Mouse (Mus musculus): ENCODE data around the gene Rapgef4. TPM values are rescaled to one million over a fixed set of nuclear protein-coding genes. Genes with fewer than 3 reads are reported as not detected.

Gene Rapgef4
- polyA plus RNA-seq, 1 experiment, result 192 TPM

DNA sequence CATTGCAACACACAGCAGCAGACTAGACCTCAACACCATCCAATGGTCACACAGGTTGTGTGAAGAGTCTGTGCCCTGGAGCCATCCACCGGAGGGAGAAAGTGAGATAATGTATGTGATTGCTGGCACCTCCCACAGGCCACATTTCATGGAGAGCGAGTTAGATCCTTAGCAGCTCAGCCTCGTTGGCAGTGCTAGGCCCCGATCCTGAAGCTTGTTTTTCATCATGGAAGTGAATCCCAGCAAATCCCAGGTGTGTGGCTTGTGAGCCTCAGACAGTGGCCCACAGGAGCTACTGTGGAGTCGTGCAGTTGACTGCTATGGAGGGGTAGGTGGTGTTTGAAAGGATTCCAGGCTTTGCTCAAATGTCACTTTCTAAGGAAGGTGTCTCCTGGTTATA is 13.2 kb upstream of the Rapgef4 start:
- WGBS, result 87% methylated on average over 5 of the region's 5 CpGs
- Histone ChIP-seq H3K27me3 (ENCODE audit: control insufficient read depth, insufficient read depth, low read length) (no peaks in the 10 kb centered on the region), H3K27ac (ENCODE audit: insufficient read depth, low read length) (no peak overlapping the region), H3K4me3 (replicated peaks; ENCODE audit: insufficient read depth, low read depth, low read length) (no peak overlapping the region), H3K4me1 (ENCODE audit: control insufficient read depth, insufficient read depth, low read length) (peaks cover 3% of the 10 kb centered on the region; the same call in 1 of the 2 replicates)
- DNase-seq, result no peak
- TF ChIP-seq POLR2A (IDR thresholded peaks at IDR 0.05; ENCODE audit: borderline replicate concordance, insufficient read depth, low read length), result no peak
- TF ChIP-seq CTCF (IDR thresholded peaks at IDR 0.05; ENCODE audit: borderline replicate concordance, insufficient read depth, low read depth, low read length), result no peak

DNA sequence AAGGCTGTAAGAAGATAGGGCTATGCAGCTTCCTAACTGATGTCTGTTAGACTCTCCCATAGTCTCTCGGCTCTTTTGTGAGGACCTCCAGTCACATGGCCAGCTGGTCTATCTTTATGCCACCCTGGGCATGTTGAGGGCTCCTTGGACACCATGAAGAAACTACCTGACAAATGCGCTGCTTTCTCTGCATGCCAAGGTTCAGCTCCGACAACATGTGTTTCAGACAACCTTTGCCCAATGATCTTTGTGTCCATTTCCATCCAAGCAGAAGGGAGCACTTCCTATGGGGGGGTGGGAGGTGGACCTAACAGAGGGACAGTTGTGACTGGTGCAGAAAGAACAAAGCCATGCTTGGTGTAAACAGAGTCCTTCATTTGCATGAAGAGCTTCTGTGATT is 7.4 kb upstream of the Rapgef4 start:
- no peaks in the 10 kb centered on the region for H3K27me3 ChIP-seq (ENCODE audit: control insufficient read depth, insufficient read depth, low read length)
- TF ChIP-seq CTCF (IDR thresholded peaks at IDR 0.05; ENCODE audit: borderline replicate concordance, insufficient read depth, low read depth, low read length), result no peak
- TF ChIP-seq POLR2A (IDR thresholded peaks at IDR 0.05; ENCODE audit: borderline replicate concordance, insufficient read depth, low read length), result no peak
- no peak for DNase-seq
- 46% methylated on average over 3 of the region's 3 CpGs for WGBS
- H3K27ac ChIP-seq (ENCODE audit: insufficient read depth, low read length), result peak overlapping the region; percentile 90
- no peak overlapping the region for H3K4me3 ChIP-seq (replicated peaks; ENCODE audit: insufficient read depth, low read depth, low read length)
- peaks cover 17% of the 10 kb centered on the region for H3K4me1 ChIP-seq (ENCODE audit: control insufficient read depth, insufficient read depth, low read length)

DNA sequence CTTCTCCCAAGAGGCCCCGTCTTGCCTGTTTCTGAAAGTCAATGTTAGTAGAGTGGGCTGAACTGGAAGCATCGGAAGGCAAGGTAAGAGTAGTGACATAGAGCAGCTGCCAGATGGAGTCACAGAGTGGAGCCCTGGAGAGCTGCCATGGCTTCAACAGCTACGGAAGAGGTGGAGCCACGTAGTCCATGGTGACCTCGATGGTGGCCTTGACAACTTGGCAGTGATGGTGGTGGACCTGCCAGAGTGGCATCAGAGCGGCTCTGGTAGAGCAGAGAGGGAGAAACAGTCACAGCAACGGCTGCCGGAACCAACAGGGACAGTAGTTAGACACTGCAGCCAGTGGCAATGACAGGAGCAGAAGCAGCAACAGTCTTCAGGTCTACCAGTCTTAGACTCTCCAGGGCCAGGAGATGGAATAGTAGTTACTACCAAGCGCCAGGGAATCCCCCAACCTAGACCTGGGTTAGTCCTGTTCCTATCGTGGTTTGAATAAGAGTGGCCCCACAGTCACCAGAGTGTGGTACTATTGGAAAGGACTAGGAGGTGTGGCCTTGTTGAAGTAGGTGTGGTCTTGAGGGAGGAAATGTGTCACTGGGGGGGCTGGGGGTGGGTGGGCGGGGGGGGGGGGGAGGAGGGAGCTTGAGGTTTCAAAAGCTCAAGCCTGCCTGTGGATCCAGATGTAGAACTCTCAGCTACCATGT is 6.7 kb upstream of the Rapgef4 start:
- peak; percentile 84 to 90 for DNase-seq
- WGBS, result 8% methylated on average over 11 of the region's 11 CpGs
- TF ChIP-seq CTCF (IDR thresholded peaks at IDR 0.05; ENCODE audit: borderline replicate concordance, insufficient read depth, low read depth, low read length) (0 out of 2 replicates have a peak, but pooled peaks have one; percentile 7), POLR2A (IDR thresholded peaks at IDR 0.05; ENCODE audit: borderline replicate concordance, insufficient read depth, low read length) (peak; percentile 60; the same call in 1 of the 2 replicates)
- Histone ChIP-seq H3K27ac (ENCODE audit: insufficient read depth, low read length) (peak overlapping the region; percentile 90), H3K4me1 (ENCODE audit: control insufficient read depth, insufficient read depth, low read length) (peaks cover 17% of the 10 kb centered on the region), H3K4me3 (replicated peaks; ENCODE audit: insufficient read depth, low read depth, low read length) (no peak overlapping the region), H3K27me3 (ENCODE audit: control insufficient read depth, insufficient read depth, low read length) (no peaks in the 10 kb centered on the region)

DNA sequence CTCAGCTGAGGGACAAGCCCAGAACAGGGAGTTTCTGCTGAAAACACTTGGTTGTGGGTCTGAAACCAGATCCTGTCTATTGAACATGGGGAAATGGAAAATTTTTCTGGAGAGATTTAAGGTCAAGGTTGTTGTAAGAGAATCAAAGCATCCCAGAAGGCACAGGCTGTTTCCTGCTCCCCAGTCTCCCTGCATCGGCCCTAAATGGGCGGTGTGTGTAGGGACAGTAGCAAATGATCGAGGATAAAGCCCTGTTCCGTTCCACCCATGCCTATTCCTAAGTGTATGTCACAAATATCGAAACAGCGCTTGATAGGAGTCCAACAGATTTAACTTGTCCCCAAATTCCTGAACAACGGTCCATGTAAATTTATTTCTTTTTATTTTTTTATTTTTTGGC is 1.1 kb upstream of the Rapgef4 start:
- Histone ChIP-seq H3K27ac (ENCODE audit: insufficient read depth, low read length) (no peak overlapping the region), H3K4me1 (ENCODE audit: control insufficient read depth, insufficient read depth, low read length) (peaks cover 16% of the 10 kb centered on the region), H3K27me3 (ENCODE audit: control insufficient read depth, insufficient read depth, low read length) (no peaks in the 10 kb centered on the region), H3K4me3 (replicated peaks; ENCODE audit: insufficient read depth, low read depth, low read length) (no peak overlapping the region)
- peak in 1 of 2 experiments; percentile 61 for DNase-seq
- TF ChIP-seq CTCF (IDR thresholded peaks at IDR 0.05; ENCODE audit: borderline replicate concordance, insufficient read depth, low read depth, low read length), result no peak
- no peak for TF ChIP-seq POLR2A (IDR thresholded peaks at IDR 0.05; ENCODE audit: borderline replicate concordance, insufficient read depth, low read length)
- 77% methylated on average over 7 of the region's 7 CpGs for WGBS

DNA sequence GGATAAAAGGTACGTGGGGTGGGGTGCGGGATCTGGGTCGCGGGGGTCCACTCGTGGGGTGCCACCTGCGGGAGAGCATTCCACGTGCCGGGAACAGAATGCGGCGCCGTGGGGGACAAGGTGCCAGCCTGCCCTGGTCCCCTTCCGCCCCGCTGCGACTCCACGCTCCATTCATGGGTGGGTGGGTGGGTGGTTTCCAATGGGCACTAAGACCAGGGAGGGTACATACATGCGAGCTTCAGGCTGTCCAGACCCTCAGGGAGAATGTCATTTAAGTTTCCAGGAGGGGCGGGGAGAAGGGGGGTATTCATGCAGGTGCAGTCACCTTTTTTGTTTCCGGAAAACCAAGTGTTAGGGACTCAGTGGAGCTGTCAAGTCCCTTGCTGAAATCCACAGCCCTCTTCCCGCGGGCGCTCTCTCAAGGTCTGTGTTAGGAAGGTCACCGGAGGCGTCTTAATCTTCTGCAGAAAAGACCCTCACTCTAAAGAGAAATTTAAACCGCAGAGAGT is 357 bp downstream of the Rapgef4 start:
- Histone ChIP-seq H3K4me1 (ENCODE audit: control insufficient read depth, insufficient read depth, low read length) (peaks cover 17% of the 10 kb centered on the region), H3K27ac (ENCODE audit: insufficient read depth, low read length) (peak overlapping the region; percentile 99), H3K27me3 (ENCODE audit: control insufficient read depth, insufficient read depth, low read length) (no peaks in the 10 kb centered on the region), H3K4me3 (replicated peaks; ENCODE audit: insufficient read depth, low read depth, low read length) (peak overlapping the region; percentile 78)
- peak; percentile 68 to 77 for DNase-seq
- WGBS, result 2% methylated on average over 24 of the region's 24 CpGs
- TF ChIP-seq POLR2A (IDR thresholded peaks at IDR 0.05; ENCODE audit: borderline replicate concordance, insufficient read depth, low read length) (no peak), CTCF (IDR thresholded peaks at IDR 0.05; ENCODE audit: borderline replicate concordance, insufficient read depth, low read depth, low read length) (no peak)

DNA sequence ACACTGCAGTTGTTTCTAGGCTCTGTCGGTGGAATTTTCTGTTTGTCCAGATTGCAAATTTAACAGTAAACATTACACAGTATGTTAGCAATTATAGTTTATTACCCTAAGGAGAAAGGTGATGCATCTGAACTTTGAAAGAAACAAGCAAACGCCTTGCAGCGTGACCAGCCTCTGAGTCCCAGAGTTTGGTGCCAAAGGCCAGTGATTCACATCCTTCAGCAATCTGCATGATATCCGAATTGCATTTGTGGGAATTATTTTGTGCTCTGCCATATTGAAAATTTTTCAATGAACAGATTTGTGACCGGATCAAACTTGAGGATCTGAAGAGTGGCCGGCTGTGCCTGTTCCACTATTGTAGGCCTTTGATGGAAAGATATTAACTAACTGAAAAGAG is 856 bp downstream of the Rapgef4 start:
- no peak for DNase-seq
- 0 out of 2 replicates have a peak, but pooled peaks have one; percentile 10 for TF ChIP-seq POLR2A (IDR thresholded peaks at IDR 0.05; ENCODE audit: borderline replicate concordance, insufficient read depth, low read length)
- no peak for TF ChIP-seq CTCF (IDR thresholded peaks at IDR 0.05; ENCODE audit: borderline replicate concordance, insufficient read depth, low read depth, low read length)
- H3K4me1 ChIP-seq (ENCODE audit: control insufficient read depth, insufficient read depth, low read length), result peaks cover 20% of the 10 kb centered on the region
- WGBS, result 7% methylated on average over 6 of the region's 6 CpGs
- no peaks in the 10 kb centered on the region for H3K27me3 ChIP-seq (ENCODE audit: control insufficient read depth, insufficient read depth, low read length)
- H3K4me3 ChIP-seq (replicated peaks; ENCODE audit: insufficient read depth, low read depth, low read length), result peak overlapping the region; percentile 78
- peak overlapping the region; percentile 99 for H3K27ac ChIP-seq (ENCODE audit: insufficient read depth, low read length)

DNA sequence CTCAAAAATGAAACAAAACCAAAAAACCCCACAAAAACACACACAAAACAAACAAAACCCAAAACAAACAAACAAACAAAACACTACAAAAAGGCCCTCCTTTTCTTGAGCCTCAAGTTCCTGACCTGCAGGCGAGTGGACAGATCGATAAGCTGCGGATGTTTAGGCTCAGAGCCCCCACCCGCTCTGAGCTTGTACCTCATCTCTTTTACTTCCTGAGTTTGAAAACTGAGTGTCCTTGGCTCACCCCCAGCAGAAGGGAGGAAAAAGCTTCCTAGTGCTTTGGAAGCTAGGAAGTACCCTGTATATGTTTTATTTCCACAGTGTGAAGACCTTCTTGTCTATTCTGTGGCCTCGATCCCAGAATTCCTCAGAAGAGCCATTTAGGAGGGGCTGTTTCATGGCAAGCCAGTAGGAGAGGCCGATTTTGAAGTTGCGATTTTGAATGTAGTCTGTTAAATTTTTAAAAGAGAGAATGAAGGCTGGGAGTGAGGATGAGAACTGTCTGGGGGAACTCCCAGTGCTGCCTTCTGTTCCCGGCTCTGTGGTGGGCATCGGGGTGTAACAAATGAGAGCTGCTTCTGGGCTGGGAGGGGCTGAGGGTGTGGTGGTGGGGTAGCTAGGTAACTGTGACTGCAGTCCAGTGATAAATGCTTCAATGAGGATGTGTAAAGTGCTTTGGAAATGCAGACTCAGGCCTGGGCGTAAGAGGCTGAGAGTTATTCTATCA is 2.0 kb downstream of the Rapgef4 start:
- H3K27ac ChIP-seq (ENCODE audit: insufficient read depth, low read length), result peak overlapping the region; percentile 88
- peaks cover 28% of the 10 kb centered on the region for H3K4me1 ChIP-seq (ENCODE audit: control insufficient read depth, insufficient read depth, low read length)
- H3K27me3 ChIP-seq (ENCODE audit: control insufficient read depth, insufficient read depth, low read length), result no peaks in the 10 kb centered on the region
- TF ChIP-seq CTCF (IDR thresholded peaks at IDR 0.05; ENCODE audit: borderline replicate concordance, insufficient read depth, low read depth, low read length) (no peak), POLR2A (IDR thresholded peaks at IDR 0.05; ENCODE audit: borderline replicate concordance, insufficient read depth, low read length) (no peak; the same call in 1 of the 2 replicates)
- peak overlapping the region; percentile 78 for H3K4me3 ChIP-seq (replicated peaks; ENCODE audit: insufficient read depth, low read depth, low read length)
- DNase-seq, result peak; percentile 66 to 69
- 18% methylated on average over 10 of the region's 10 CpGs for WGBS
